Mouse (Mus musculus): ENCODE measurements at regions not wholly inside any gene's neighbourhood (a gene's known extent, or its start where the extent isn't known, plus 50 kb on each side); places are given as distances from the start of the nearest gene placed in this dataset.

DNA sequence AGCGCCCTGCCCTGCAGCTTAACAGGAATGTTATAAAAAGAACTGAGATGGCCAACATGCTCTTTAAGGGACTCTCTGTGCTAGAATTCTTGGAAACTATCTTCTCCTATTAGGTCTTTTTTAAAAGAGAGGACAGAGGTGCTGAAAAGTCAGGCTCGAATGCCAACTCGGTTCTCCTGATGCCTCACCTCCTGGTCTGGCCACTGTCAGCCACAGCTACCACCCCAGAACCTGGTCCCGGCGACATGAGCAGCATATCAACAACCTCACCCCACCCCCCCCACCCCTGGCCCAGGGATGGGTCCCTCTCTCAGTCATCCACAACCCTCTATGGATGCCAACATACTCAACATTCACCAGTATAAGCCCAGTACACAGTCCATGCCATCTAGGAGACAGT lies 49.8 kb upstream of the Rgma start:
- peaks cover 24% of the 10 kb centered on the region for H3K4me1 ChIP-seq (replicated peaks)
- no peaks in the 10 kb centered on the region for H3K36me3 ChIP-seq
- no peak overlapping the region for H3K4me2 ChIP-seq (replicated peaks)
- no peak overlapping the region for H3K9ac ChIP-seq
- no peak overlapping the region for H3K27ac ChIP-seq
- ATAC-seq: no peak
- no peaks in the 10 kb centered on the region for H3K9me3 ChIP-seq
- 94% methylated on average over 5 of the region's 5 CpGs for WGBS
- H3K27me3 ChIP-seq (replicated peaks): no peaks in the 10 kb centered on the region
- H3K4me3 ChIP-seq (replicated peaks): no peak overlapping the region
